Mouse (Mus musculus): ENCODE measurements around the gene Gm40460.
A peak's percentile ranks its signal among the peaks of the same experiment; 100 is the strongest.

- TF ChIP-seq CTCF (IDR thresholded peaks at IDR 0.05; ENCODE audit: extremely low read depth, insufficient read length, insufficient replicate concordance, low read depth, low read length): peak; percentile 68; the same call in 1 of the 2 replicates
- no peak for TF ChIP-seq POLR2A (IDR thresholded peaks at IDR 0.05; ENCODE audit: low read depth, low read length)
Observed at GRCm38 (mm10) chr7:142255517-142255916, 14.6 kb upstream of the Gm40460 start.

Data from small intestine, adult 2 months (tissue).